Mouse (Mus musculus): ENCODE results near the gene Stambpl1.

GRCm38 (mm10) chr19:34283614-34284013 lies 91.6 kb downstream of the Stambpl1 start:
- TF ChIP-seq HCFC1 (IDR thresholded peaks at IDR 0.05; ENCODE audit: borderline replicate concordance, insufficient read depth, low read length) (no peak), MAFK (IDR thresholded peaks at IDR 0.05; ENCODE audit: insufficient read depth, low read depth, low read length) (no peak), ZC3H11A (IDR thresholded peaks at IDR 0.05; ENCODE audit: borderline replicate concordance, low read depth, low read length) (no peak), ZNF384 (IDR thresholded peaks at IDR 0.05; ENCODE audit: low read depth, low read length) (no peak)

Measured in ES-E14 (cell line).